Mouse (Mus musculus) liver, embryonic 14.5 days (tissue): ENCODE data around the gene Ctdnep1. TPM values are rescaled to one million over a fixed set of nuclear protein-coding genes. Genes with fewer than 3 reads are reported as not detected.

ENCODE experiments used
- ATAC-seq: fragments of 200-750 bp; cut with Nextera tagmentation; 2 replicates; pipeline ENCODE4 v1.8.0; 2017; ENCODE audit warnings: moderate number of reproducible peaks, mild to moderate bottlenecking, moderate library complexity; ENCODE audit not compliant: insufficient read depth
- DNase-seq, 3 experiments: peaks; one replicate each; pipeline ENCODE4 v3.0.0-alpha.2; 2012 to 2013; ENCODE audit warnings: low read depth in 3 of 3, low spot score in 3 of 3
- H3K27ac ChIP-seq: fragments of 300-500 bp; sonication (generic); 2 replicates; pipeline ENCODE4 v1.5.1; 2014; ENCODE audit warnings: moderate library complexity, mild to moderate bottlenecking, control low read depth, inconsistent platforms
- H3K27me3 ChIP-seq: fragments of 300-500 bp; sonication (generic); 2 replicates; pipeline ENCODE4 v1.6.1; 2014; ENCODE audit warnings: mild to moderate bottlenecking, low read length, moderate library complexity; ENCODE audit not compliant: control insufficient read depth, insufficient read depth
- H3K36me3 ChIP-seq: fragments of 300-500 bp; sonication (generic); replicated peaks from 2 replicates; pipeline ENCODE4 v1.6.1; 2014; ENCODE audit warnings: low read depth; ENCODE audit not compliant: control insufficient read depth, insufficient read depth
- H3K4me1 ChIP-seq, 2 experiments: fragments of 200-500 bp in 1 of 2; fragments of 300-500 bp in 1 of 2; sonication (generic) in 1 of 2; replicated peaks; 2 replicates each; pipeline ENCODE4 v1.6.1; 2012 to 2014; ENCODE audit warnings: antibody characterized with exemption in 1 of 2, inconsistent platforms in 1 of 2, low read length in 1 of 2; ENCODE audit not compliant: control insufficient read depth in 2 of 2, insufficient read depth in 2 of 2
- H3K4me2 ChIP-seq: fragments of 300-500 bp; sonication (generic); 2 replicates; pipeline ENCODE4 v1.6.1; 2014; ENCODE audit warnings: low read depth, mild to moderate bottlenecking, control low read depth, moderate library complexity
- H3K4me3 ChIP-seq, 2 experiments: fragments of 200-500 bp in 1 of 2; fragments of 300-500 bp in 1 of 2; sonication (generic) in 1 of 2; 2 replicates each; pipeline ENCODE4 v1.5.1; 2012 to 2014; ENCODE audit warnings: low read depth in 2 of 2, low read length in 2 of 2, mild to moderate bottlenecking in 2 of 2, control low read depth in 1 of 2, inconsistent platforms in 1 of 2, moderate library complexity in 1 of 2; ENCODE audit not compliant: insufficient read depth in 1 of 2
- H3K9ac ChIP-seq: fragments of 300-500 bp; sonication (generic); replicated peaks from 2 replicates; pipeline ENCODE4 v1.6.1; 2014; ENCODE audit warnings: mild to moderate bottlenecking, control low read depth, moderate library complexity
- H3K9me3 ChIP-seq: fragments of 300-500 bp; sonication (generic); 2 replicates; pipeline ENCODE4 v1.6.1; 2016; ENCODE audit warnings: low read length, mixed read lengths; ENCODE audit not compliant: control insufficient read depth
- CTCF ChIP-seq: IDR thresholded peaks from 2 replicates; pipeline ENCODE4 v1.5.1; 2016; ENCODE audit warnings: antibody characterized with exemption, low read depth, control low read depth
- EP300 ChIP-seq: IDR thresholded peaks from 2 replicates; pipeline ENCODE4 v1.6.1; 2016; ENCODE audit warnings: antibody characterized with exemption, low read depth
- WGBS: fragments of 180-500 bp; shearing (Covaris S2); extraction: QIAGEN DNeasy Blood & Tissue Kit; methylation state at CpG from one replicate; pipeline ENCODE4 v1.1.7; 2014; ENCODE audit not compliant: insufficient replicate concordance; 5-methylcytosine and 5-hydroxymethylcytosine counted together
- polyA plus RNA-seq, 2 experiments: library from polyadenylated mRNA; depleted of rRNA in 1 of 2; stranded (reverse) in 1 of 2; unstranded in 1 of 2; fragments of >200 nt; fragmentation: Nextera tagmentation in 1 of 2; extraction: Ambion mirVana in 1 of 2; gene quantifications; 2 replicates each; pipeline versions ENCODE4 v1.2.1 to v1.2.3; 2012 to 2014

Ctdnep1 gene
- polyA plus RNA-seq, 2 experiments: 9.7 to 32.3 TPM

DNA sequence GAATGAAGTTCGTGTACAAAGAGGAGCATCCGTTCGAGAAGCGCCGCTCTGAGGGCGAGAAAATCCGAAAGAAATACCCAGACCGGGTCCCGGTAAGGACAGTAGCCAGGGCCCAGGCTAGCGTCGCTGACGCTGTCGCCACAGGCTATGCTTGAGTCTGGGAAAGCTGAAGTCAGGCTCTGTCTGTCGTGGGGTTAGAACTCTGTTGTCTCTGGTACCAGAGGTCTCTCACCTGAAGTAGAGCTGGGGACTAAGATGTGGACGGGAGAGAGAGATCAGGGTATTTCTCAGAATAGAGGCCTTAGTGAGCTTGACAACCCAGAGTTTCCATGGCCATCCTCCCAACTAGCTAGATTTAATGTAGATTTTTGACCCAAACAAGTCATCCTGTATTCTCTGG lies 10.8 kb downstream of the Ctdnep1 start:
- H3K27ac ChIP-seq: peak overlapping the region; percentile 92
- TF ChIP-seq CTCF (no peak), EP300 (no peak)
- WGBS: under 1% methylated on average over 15 of the region's 15 CpGs
- no peaks in the 10 kb centered on the region for H3K27me3 ChIP-seq
- H3K4me1 ChIP-seq: peaks cover 14 to 16% of the 10 kb centered on the region in 2 experiments
- peaks cover 43% of the 10 kb centered on the region for H3K36me3 ChIP-seq
- ATAC-seq: peak; percentile 30
- H3K9me3 ChIP-seq: no peaks in the 10 kb centered on the region
- peak overlapping the region; percentile 66 to 98 for H3K4me3 ChIP-seq
- peak in 1 of 3 experiments; percentile 30 for DNase-seq
- H3K4me2 ChIP-seq: peak overlapping the region; percentile 85
- peak overlapping the region; percentile 78 for H3K9ac ChIP-seq

GRCm38 (mm10) chr11:69992396-69992795 lies 11.4 kb downstream of the Ctdnep1 start:
- Histone ChIP-seq H3K27ac (no peak overlapping the region), H3K4me1 (peaks cover 15 to 18% of the 10 kb centered on the region in 2 experiments), H3K9ac (peak overlapping the region; percentile 78), H3K4me2 (peak overlapping the region; percentile 85), H3K4me3 (peak overlapping the region; percentile 44 to 66; a peak in 3 of 4 replicates), H3K27me3 (no peaks in the 10 kb centered on the region), H3K36me3 (peaks cover 41% of the 10 kb centered on the region), H3K9me3 (no peaks in the 10 kb centered on the region)
- DNase-seq: no peak
- TF ChIP-seq EP300: no peak
- no peak for TF ChIP-seq CTCF
- 82% methylated on average over 10 of the region's 10 CpGs for WGBS
- no peak for ATAC-seq

- H3K27me3 ChIP-seq: no peaks in the 10 kb centered on the region
- no peak overlapping the region for H3K27ac ChIP-seq
- DNase-seq: no peak
- H3K4me3 ChIP-seq: peak overlapping the region; percentile 44 to 66; a peak in 2 of 4 replicates
- peaks cover 38% of the 10 kb centered on the region for H3K36me3 ChIP-seq
- H3K9me3 ChIP-seq: no peaks in the 10 kb centered on the region
- no peak for ATAC-seq
- TF ChIP-seq CTCF: no peak
- no peak for TF ChIP-seq EP300
- 87% methylated on average over 3 of the region's 3 CpGs for WGBS
- peaks cover 18 to 23% of the 10 kb centered on the region in 2 experiments for H3K4me1 ChIP-seq
- peak overlapping the region; percentile 85 for H3K4me2 ChIP-seq
- H3K9ac ChIP-seq: no peak overlapping the region
Measured at GRCm38 (mm10) chr11:69992932-69993331, 12.0 kb downstream of the Ctdnep1 start.

- peak overlapping the region; percentile 91 for H3K4me2 ChIP-seq
- no peak for ATAC-seq
- no peaks in the 10 kb centered on the region for H3K9me3 ChIP-seq
- H3K27me3 ChIP-seq: no peaks in the 10 kb centered on the region
- H3K27ac ChIP-seq: peak overlapping the region; percentile 91
- TF ChIP-seq EP300 (no peak), CTCF (0 out of 2 replicates have a peak, but pooled peaks have one; percentile 33)
- peak overlapping the region in 1 of 2 experiments; percentile 97; a peak in 2 of 4 replicates for H3K4me3 ChIP-seq
- 79% methylated on average over 11 of the region's 11 CpGs for WGBS
- no peak overlapping the region for H3K9ac ChIP-seq
- H3K36me3 ChIP-seq: peaks cover 41% of the 10 kb centered on the region
- peaks cover 18 to 25% of the 10 kb centered on the region in 2 experiments for H3K4me1 ChIP-seq
- no peak for DNase-seq
Measured at GRCm38 (mm10) chr11:69994401-69995090, 13.6 kb downstream of the Ctdnep1 start.

DNA sequence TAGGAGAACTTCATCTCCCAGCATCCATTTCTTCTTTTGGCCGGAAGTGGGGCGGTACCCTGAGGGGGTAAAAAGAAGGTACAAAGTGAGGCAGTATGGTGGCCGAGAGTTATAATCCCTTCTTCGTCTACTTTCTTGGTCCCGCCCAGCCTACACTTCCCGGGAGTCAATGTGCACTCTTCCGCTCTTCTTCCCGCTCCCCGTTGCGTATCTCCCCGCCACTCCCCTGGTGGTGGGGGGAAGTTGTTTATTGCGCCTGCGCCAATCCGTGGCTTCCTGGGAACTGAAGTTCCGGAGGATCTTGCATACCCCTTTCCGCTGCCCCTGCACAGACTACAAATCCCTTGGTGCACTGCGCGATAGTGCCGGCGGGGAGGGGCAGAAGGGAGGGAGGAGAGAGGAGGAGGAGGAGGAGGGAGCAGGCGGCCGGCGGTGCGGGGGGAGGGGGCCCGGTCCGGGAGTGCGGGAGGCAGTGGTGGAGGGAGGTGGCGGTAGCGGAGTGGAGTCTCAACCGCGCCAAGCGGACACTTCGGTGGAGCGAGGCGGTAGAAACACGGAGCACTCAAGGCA lies 14.5 kb downstream of the Ctdnep1 start, which contains the start of gene Phf23:
TSS of gene Phf23 (plus strand) at position 387 of the 570 bp plus-strand sequence.
- TF ChIP-seq EP300 (no peak), CTCF (peak; percentile 80)
- Histone ChIP-seq H3K4me1 (peaks cover 17 to 27% of the 10 kb centered on the region in 2 experiments), H3K4me3 (peak within 1 kb of the TSS; percentile 90 to 97), H3K27ac (peak within 1 kb of the TSS; percentile 95), H3K36me3 (peaks cover 40% of the 10 kb centered on the region), H3K9ac (peak within 1 kb of the TSS; percentile 100), H3K27me3 (no peaks in the 10 kb centered on the region), H3K9me3 (no peaks in the 10 kb centered on the region), H3K4me2 (peak within 1 kb of the TSS; percentile 91)
- under 1% methylated on average over 36 of the region's 36 CpGs for whole genome bisulfite sequencing
- DNase-seq (peak; percentile 98 to 99 (median 98)), ATAC-seq (peak; percentile 76)
